Mouse (Mus musculus): Measurements from ENCODE around the gene Sesn3.

Sesn3 gene

GRCm38 (mm10) chr9:14277365-14277991 is 2.6 kb downstream of the Sesn3 start:
- in situ Hi-C loops (cut with MboI, MseI), result no loop called here

GRCm38 (mm10) chr9:14280696-14281095 is 5.8 kb downstream of the Sesn3 start:
- in situ Hi-C loops (cut with MboI, MseI), result no loop called here

GRCm38 (mm10) chr9:14285036-14285435 is 10.2 kb downstream of the Sesn3 start:
- in situ Hi-C loops (cut with MboI, MseI), result no loop called here

- in situ Hi-C loops (cut with MboI, MseI), result no loop called here
Measured at GRCm38 (mm10) chr9:14287234-14287633, 12.4 kb downstream of the Sesn3 start.

GRCm38 (mm10) chr9:14288500-14288899 is 13.6 kb downstream of the Sesn3 start:
- in situ Hi-C loops (cut with MboI, MseI), result no loop called here

- in situ Hi-C loops (cut with MboI, MseI), result no loop called here
Measured at GRCm38 (mm10) chr9:14293866-14294265, 19.0 kb downstream of the Sesn3 start.

- in situ Hi-C loops (cut with MboI, MseI), result no loop called here
Measured at GRCm38 (mm10) chr9:14295680-14296440, 21.0 kb downstream of the Sesn3 start.

- in situ Hi-C loops (cut with MboI, MseI), result no loop called here
Measured at GRCm38 (mm10) chr9:14297204-14297603, 22.3 kb downstream of the Sesn3 start.

GRCm38 (mm10) chr9:14299819-14300218 is 25.0 kb downstream of the Sesn3 start:
- in situ Hi-C loops (cut with MboI, MseI), result no loop called here

- in situ Hi-C loops (cut with MboI, MseI), result no loop called here
Measured at GRCm38 (mm10) chr9:14300795-14301194, 25.9 kb downstream of the Sesn3 start.

- in situ Hi-C loops (cut with MboI, MseI), result no loop called here
Measured at GRCm38 (mm10) chr9:14304262-14304968, 29.5 kb downstream of the Sesn3 start.

- in situ Hi-C loops (cut with MboI, MseI), result no loop called here
Measured at GRCm38 (mm10) chr9:14307341-14307740, 32.5 kb downstream of the Sesn3 start.

GRCm38 (mm10) chr9:14313968-14314367 is 39.1 kb downstream of the Sesn3 start:
- in situ Hi-C loops (cut with MboI, MseI), result no loop called here

GRCm38 (mm10) chr9:14314477-14314876 is 39.6 kb downstream of the Sesn3 start:
- in situ Hi-C loops (cut with MboI, MseI), result no loop called here

- in situ Hi-C loops (cut with MboI, MseI), result no loop called here
Measured at GRCm38 (mm10) chr9:14316618-14317017, 41.8 kb downstream of the Sesn3 start.

GRCm38 (mm10) chr9:14335829-14336228 is 61.0 kb downstream of the Sesn3 start:
- in situ Hi-C loops (cut with MboI, MseI), result no loop called here

GRCm38 (mm10) chr9:14336901-14337300 is 62.0 kb downstream of the Sesn3 start:
- in situ Hi-C loops (cut with MboI, MseI), result no loop called here

GRCm38 (mm10) chr9:14338701-14339100 is 63.8 kb downstream of the Sesn3 start:
- in situ Hi-C loops (cut with MboI, MseI), result no loop called here

GRCm38 (mm10) chr9:14342041-14342668 is 67.3 kb downstream of the Sesn3 start:
- in situ Hi-C loops (cut with MboI, MseI), result no loop called here

GRCm38 (mm10) chr9:14345866-14346265 is 71.0 kb downstream of the Sesn3 start:
- in situ Hi-C loops (cut with MboI, MseI), result loop anchor here (5.0 kb wide), 1 partner anchor 459 kb away; no protein-coding TSS in a partner anchor

GRCm38 (mm10) chr9:14348416-14348815 is 73.5 kb downstream of the Sesn3 start:
- in situ Hi-C loops (cut with MboI, MseI), result loop anchor here (5.0 kb wide), 1 partner anchor 461 kb away; no protein-coding TSS in a partner anchor

- in situ Hi-C loops (cut with MboI, MseI), result loop anchor here (5.0 kb wide), 1 partner anchor 462 kb away; no protein-coding TSS in a partner anchor
Measured at GRCm38 (mm10) chr9:14349380-14349779, 74.5 kb downstream of the Sesn3 start.

Data from T-helper 1 cell (primary cell).